Mouse (Mus musculus) gastrocnemius, postnatal 4 days (tissue): ENCODE data around the gene Ankrd13a. TPM values are rescaled to one million over a fixed set of nuclear protein-coding genes. Genes with fewer than 3 reads are reported as not detected.
A peak's percentile ranks its signal among the peaks of the same experiment; 100 is the strongest.
"Not testable (repeated sequence)": the region's sequence is repeated elsewhere in the genome, so short reads cannot be mapped to it uniquely, and the experiment has no call there.

Source experiments
- DNase-seq, 2 experiments: peaks; one replicate each; pipeline ENCODE4 v3.0.0; 2021 to 2022; ENCODE audit warnings: low spot score in 2 of 2, mixed read lengths in 2 of 2
- microRNA-seq: library from miRNA; unstranded; fragments of <30 nt; microRNA quantifications from one replicate; pipeline ENCODE4 v1.2.0, GENCODE M21; 2021
- total RNA-seq, 2 experiments: library from RNA; stranded (reverse); gene quantifications; 2 replicates each; pipeline ENCODE4 v1.2.3; 2021

Gene Ankrd13a
- total RNA-seq, 2 experiments from 2014 or later, result 46.2 to 53.1 TPM

DNA sequence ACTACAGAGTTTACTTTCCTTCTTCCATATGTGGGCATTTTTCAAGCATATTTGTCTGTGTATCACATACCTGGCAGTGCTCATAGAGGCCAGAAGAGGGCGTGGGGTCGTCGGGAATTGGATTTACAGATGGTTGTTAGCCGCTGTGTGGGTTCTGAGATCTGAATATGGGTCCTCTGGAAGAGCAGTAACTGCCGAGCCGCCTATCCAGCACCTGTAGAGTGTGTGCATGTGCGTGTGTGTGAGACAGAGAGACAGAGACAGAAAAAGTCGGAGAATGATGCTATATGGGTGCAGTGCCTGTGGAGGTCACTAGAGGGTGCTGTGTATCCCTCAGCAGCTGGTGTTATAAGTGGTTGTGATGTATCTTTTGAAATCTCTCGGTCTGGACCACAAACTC is 49.7 kb downstream of the Ankrd13a start:
- DNase-seq, result no peak

DNA sequence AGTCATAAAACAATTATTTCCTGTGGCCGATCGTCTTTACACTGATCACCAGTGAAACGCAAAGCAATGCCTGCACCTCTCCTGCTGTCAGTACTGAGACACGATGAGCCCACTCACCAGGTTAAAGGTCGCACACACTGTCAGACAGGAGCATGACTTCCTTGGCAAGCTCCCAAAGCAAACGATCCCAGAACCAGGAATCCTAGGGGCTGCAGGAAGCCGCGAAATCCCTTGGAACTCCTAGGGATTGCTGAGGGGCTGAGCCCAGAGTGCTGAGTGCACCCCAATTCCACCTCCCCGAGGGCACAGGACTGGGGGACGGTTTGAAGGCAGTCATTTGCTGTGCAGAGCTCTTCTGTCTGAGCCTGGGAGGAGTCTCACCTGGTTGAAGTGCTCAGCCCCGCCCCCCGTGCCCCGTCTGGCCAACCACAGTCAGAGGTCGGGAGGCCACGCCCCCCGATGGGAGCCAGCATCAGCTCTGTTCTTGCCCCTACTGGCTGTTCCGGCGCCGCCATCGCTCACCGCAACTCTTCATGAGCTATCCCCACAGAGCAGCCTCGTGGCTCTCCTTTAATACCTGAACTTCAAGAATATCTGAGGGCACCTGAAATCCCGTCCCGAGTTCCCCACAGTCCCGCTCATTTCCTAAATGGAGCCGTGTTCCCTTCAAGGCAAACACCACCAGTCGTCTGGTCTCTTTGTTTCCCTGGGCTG is 51.7 kb downstream of the Ankrd13a start:
- DNase-seq, result peak in 1 of 2 experiments; percentile 35

GRCm38 (mm10) chr5:114827427-114827826 is 53.0 kb downstream of the Ankrd13a start:
- no peak for DNase-seq

- DNase-seq, result no peak
Observed at GRCm38 (mm10) chr5:114829740-114830139, 55.3 kb downstream of the Ankrd13a start.

DNA sequence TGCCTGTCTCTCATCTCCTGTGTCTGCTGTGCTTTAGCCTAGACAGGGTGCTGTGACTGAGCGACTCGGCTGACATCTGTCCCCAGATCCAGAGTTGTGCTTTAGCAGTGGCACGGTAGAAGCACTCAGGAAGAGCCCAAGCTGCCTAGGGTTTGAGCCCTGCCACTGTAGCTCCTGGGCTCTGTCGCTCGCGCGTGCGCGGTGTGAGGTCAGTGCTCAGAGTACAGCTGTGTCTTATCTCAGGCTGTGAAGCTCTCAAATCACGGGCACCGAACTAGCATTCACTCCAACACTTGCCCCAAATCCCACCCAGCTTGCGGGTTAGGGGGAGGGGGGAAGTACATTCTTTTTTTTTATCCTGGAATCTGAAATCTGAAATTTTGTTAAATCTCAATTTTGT is 62.4 kb downstream of the Ankrd13a start:
- no peak for DNase-seq

DNA sequence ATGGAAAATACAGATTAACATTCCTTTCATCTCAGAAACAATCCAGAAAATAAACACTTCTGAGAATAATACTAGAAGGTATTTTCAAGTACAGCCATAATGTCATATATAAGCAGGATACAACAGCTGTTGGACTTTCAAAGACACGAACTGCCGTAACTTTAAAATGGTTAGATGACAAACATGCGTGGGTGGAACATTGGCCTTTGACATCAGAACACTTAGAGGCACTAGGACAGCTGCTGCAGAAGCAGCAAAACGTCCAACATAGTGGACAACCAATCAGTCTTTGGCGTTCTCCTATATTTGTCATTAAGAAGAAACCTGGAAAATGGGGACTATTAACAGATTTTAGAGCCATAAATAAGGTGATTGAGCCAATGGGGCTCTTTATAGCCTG is 66.0 kb downstream of the Ankrd13a start:
- DNase-seq, result not testable (repeated sequence)

- not testable (repeated sequence) for DNase-seq
Observed at GRCm38 (mm10) chr5:114842155-114842554, 67.7 kb downstream of the Ankrd13a start.

- no peak for DNase-seq
Observed at GRCm38 (mm10) chr5:114842674-114843073, 68.2 kb downstream of the Ankrd13a start.

GRCm38 (mm10) chr5:114844371-114844770 is 69.9 kb downstream of the Ankrd13a start:
- DNase-seq, result not testable (repeated sequence)

- DNase-seq, result no peak
Observed at GRCm38 (mm10) chr5:114851565-114852236, 77.2 kb downstream of the Ankrd13a start.

GRCm38 (mm10) chr5:114853364-114853763 is 78.9 kb downstream of the Ankrd13a start, which contains the start of gene 4930519G04Rik:
TSS of gene 4930519G04Rik (plus strand) at chr5:114853664.
- DNase-seq, result not testable (repeated sequence)

Small RNAs within 50 kb of the gene (microRNA-seq; reads per million reads assigned to microRNA genes)
- 3.8 reads per million, percentile 13 among the genes with 10 or more reads in this experiment for gene Mir6240

Other genes with a start within 250 kb of the Ankrd13a start
- gene Fam222a, start 206.7 kb upstream of the Ankrd13a start, total RNA-seq, result 1 to 10 TPM; 2.2 to 2.5 TPM
- 1 to 10 TPM; 1.6 to 1.8 TPM for gene Trpv4, start 116.3 kb upstream of the Ankrd13a start, total RNA-seq
- gene Gltp, start 83.7 kb upstream of the Ankrd13a start, total RNA-seq, result 10 to 100 TPM; 26.4 to 31.8 TPM
- 1 to 10 TPM; 6.3 to 6.9 TPM for gene Tchp, start 66.9 kb upstream of the Ankrd13a start, total RNA-seq
- 10 to 100 TPM; 37.6 to 50.1 TPM for gene Git2, start 840 bp downstream of the Ankrd13a start, total RNA-seq
- 10 to 100 TPM; 20.6 to 29.6 TPM for gene 1500011B03Rik, start 48.8 kb downstream of the Ankrd13a start, total RNA-seq
- gene 4930519G04Rik, start 79.0 kb downstream of the Ankrd13a start, total RNA-seq, result not detected
- not detected for gene Gm9936, start 84.0 kb downstream of the Ankrd13a start, total RNA-seq
- 1 to 10 TPM; 1.4 to 2.5 TPM for gene Oasl2, start 122.3 kb downstream of the Ankrd13a start, total RNA-seq
- gene Oasl1, start 148.6 kb downstream of the Ankrd13a start, total RNA-seq, result under 1 TPM; 0.52 to 0.71 TPM
- gene 2210016L21Rik, start 167.5 kb downstream of the Ankrd13a start, total RNA-seq, result 10 to 100 TPM; 34.5 to 34.6 TPM
- gene Hnf1a, start 196.4 kb downstream of the Ankrd13a start, total RNA-seq, result not detected
- gene Sppl3, start 236.5 kb downstream of the Ankrd13a start, total RNA-seq, result 10 to 100 TPM; 61.2 to 64.0 TPM